Mouse (Mus musculus): ENCODE measurements around the gene Zfp526. TPM values are rescaled to one million over a fixed set of nuclear protein-coding genes. Genes with fewer than 3 reads are reported as not detected.
A peak's percentile ranks its signal among the peaks of the same experiment; 100 is the strongest.

Zfp526 gene
- polyA plus RNA-seq, 1 experiment from 2014 or later = 1.2 TPM

- TF ChIP-seq CTCF (IDR thresholded peaks at IDR 0.05; ENCODE audit: low read depth) = no peak
- no peak for TF ChIP-seq EP300 (IDR thresholded peaks at IDR 0.05; ENCODE audit: low read depth)
- no peaks in the 10 kb centered on the region for H3K27me3 ChIP-seq (ENCODE audit: insufficient read depth, low read length)
- H3K4me2 ChIP-seq (ENCODE audit: low read depth, low read length) = no peak overlapping the region
- H3K36me3 ChIP-seq (replicated peaks; ENCODE audit: insufficient read depth, low read length) = peaks cover 20% of the 10 kb centered on the region
- ATAC-seq = no peak
- no peak overlapping the region for H3K4me3 ChIP-seq (ENCODE audit: low read depth, low read length)
- H3K27ac ChIP-seq (ENCODE audit: low read depth) = no peak overlapping the region
- no peaks in the 10 kb centered on the region for H3K9me3 ChIP-seq (ENCODE audit: low read length)
- peak overlapping the region; percentile 34; the same call in 1 of the 2 replicates for H3K9ac ChIP-seq (replicated peaks)
- DNase-seq = peak; percentile 15
- peaks cover 56% of the 10 kb centered on the region for H3K4me1 ChIP-seq (ENCODE audit: insufficient read depth)
- 62% methylated on average over 9 of the region's 9 CpGs for WGBS (ENCODE audit: insufficient replicate concordance)
Measured at GRCm38 (mm10) chr7:25275555-25276298, 54.5 kb downstream of the Zfp526 start.

Small RNA genes lying within 50 kb of the gene (microRNA-seq; reads per million reads assigned to microRNA genes)
- gene Mir7048 = 1.6 reads per million

Other genes with a start within 250 kb of the Zfp526 start
- 88.2 and 92.7 TPM in 2 replicates for gene Rabac1, start 248.7 kb upstream of the Zfp526 start, polyA plus RNA-seq (2015; fragmentation: Nextera tagmentation; extraction: Ambion mirVana)
- gene Atp1a3, start 215.5 kb upstream of the Zfp526 start, polyA plus RNA-seq (2015; fragmentation: Nextera tagmentation; extraction: Ambion mirVana) = 0.85 and 1.2 TPM in 2 replicates
- gene Grik5, start 149.1 kb upstream of the Zfp526 start, polyA plus RNA-seq (2015; fragmentation: Nextera tagmentation; extraction: Ambion mirVana) = 0.69 and 0.76 TPM in 2 replicates
- 9.4 and 10.8 TPM in 2 replicates for gene Zfp574, start 148.9 kb upstream of the Zfp526 start, polyA plus RNA-seq (2015; fragmentation: Nextera tagmentation; extraction: Ambion mirVana)
- 2.0 and 2.9 TPM in 2 replicates for gene Pou2f2, start 41.7 kb upstream of the Zfp526 start, polyA plus RNA-seq (2015; fragmentation: Nextera tagmentation; extraction: Ambion mirVana)
- 19.2 and 21.1 TPM in 2 replicates for gene Dedd2, start 810 bp upstream of the Zfp526 start, polyA plus RNA-seq (2015; fragmentation: Nextera tagmentation; extraction: Ambion mirVana)
- gene Gsk3a, start 16.4 kb downstream of the Zfp526 start, polyA plus RNA-seq (2015; fragmentation: Nextera tagmentation; extraction: Ambion mirVana) = 4.3 and 5.1 TPM in 2 replicates
- 4.6 and 5.2 TPM in 2 replicates for gene Erf, start 29.3 kb downstream of the Zfp526 start, polyA plus RNA-seq (2015; fragmentation: Nextera tagmentation; extraction: Ambion mirVana)
- 8.9 and 9.7 TPM in 2 replicates for gene Cic, start 46.3 kb downstream of the Zfp526 start, polyA plus RNA-seq (2015; fragmentation: Nextera tagmentation; extraction: Ambion mirVana)
- 23.4 and 25.4 TPM in 2 replicates for gene Pafah1b3, start 76.6 kb downstream of the Zfp526 start, polyA plus RNA-seq (2015; fragmentation: Nextera tagmentation; extraction: Ambion mirVana)
- not detected in 2 replicates for gene Prr19, start 80.0 kb downstream of the Zfp526 start, polyA plus RNA-seq (2015; fragmentation: Nextera tagmentation; extraction: Ambion mirVana)
- not detected in 2 replicates for gene Tmem145, start 84.7 kb downstream of the Zfp526 start, polyA plus RNA-seq (2015; fragmentation: Nextera tagmentation; extraction: Ambion mirVana)
- 0.58 and 0.81 TPM in 2 replicates for gene Megf8, start 95.7 kb downstream of the Zfp526 start, polyA plus RNA-seq (2015; fragmentation: Nextera tagmentation; extraction: Ambion mirVana)
- gene Cnfn, start 148.3 kb downstream of the Zfp526 start, polyA plus RNA-seq (2015; fragmentation: Nextera tagmentation; extraction: Ambion mirVana) = not detected in 2 replicates
- gene Lipe, start 177.3 kb downstream of the Zfp526 start, polyA plus RNA-seq (2015; fragmentation: Nextera tagmentation; extraction: Ambion mirVana) = 5.2 and 5.5 TPM in 2 replicates
- not detected in 2 replicates for gene Cxcl17, start 191.5 kb downstream of the Zfp526 start, polyA plus RNA-seq (2015; fragmentation: Nextera tagmentation; extraction: Ambion mirVana)

Measured in liver, postnatal 0 days (tissue).